Mouse (Mus musculus) spleen, adult 2 months (tissue): ENCODE measurements around the gene Clhc1.

Experiments
- CTCF ChIP-seq: fragments of 200-500 bp; IDR thresholded peaks from 2 replicates; pipeline ENCODE4 v1.5.1; 2011; ENCODE audit warnings: mild to moderate bottlenecking, inconsistent platforms; ENCODE audit not compliant: insufficient read depth, insufficient read length, insufficient replicate concordance; ENCODE audit errors: extremely low read depth
- POLR2A ChIP-seq: fragments of 200-500 bp; IDR thresholded peaks from 2 replicates; pipeline ENCODE4 v1.6.1; 2011; ENCODE audit warnings: low read depth, low read length, inconsistent platforms

DNA sequence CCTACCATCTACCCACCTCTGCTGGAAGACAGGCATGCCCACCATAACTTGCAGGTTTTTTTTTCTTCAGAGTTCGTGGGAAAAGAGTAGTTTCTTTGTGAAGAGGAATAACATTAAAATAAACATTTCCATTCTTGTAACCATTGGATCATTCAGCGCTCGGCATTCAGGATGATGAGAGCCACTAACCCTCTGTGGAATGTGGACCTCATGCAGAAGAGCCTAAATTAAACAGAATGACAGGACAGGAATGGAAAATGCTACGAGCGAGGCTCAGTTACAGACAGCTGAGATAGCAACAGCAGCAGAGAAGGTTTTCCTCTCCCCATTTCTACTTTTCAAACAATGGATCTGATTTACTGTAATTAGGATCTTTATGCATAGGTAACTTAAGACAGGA is 78.8 kb downstream of the Clhc1 start:
- TF ChIP-seq CTCF (no peak), POLR2A (no peak)
